In genomic region chr11:73085391-73085790, GRCm38 (mm10) we compare ENCODE assay signal across 10 mouse cellular contexts. TPM values are rescaled to one million over a fixed set of nuclear protein-coding genes. Genes with fewer than 3 reads are reported as not detected.
DNase-seq lines count a peak whose midpoint lies in the region; ATAC-seq and TF ChIP-seq lines count a peak whose summit lies in the region.
"Had no signal": no experiment of that assay in that cellular context is flagged by ENCODE, and none has a peak within 500 bp of the region (broad histone marks: within the 10 kb centered on the region; RNA-seq: fewer than 3 reads in every experiment).

No protein-coding gene starts in this region.

- no peak for TF ChIP-seq POLR2A in thymus, adult 2 months (IDR thresholded peaks at IDR 0.05; ENCODE audit: control insufficient read depth, extremely low read depth, insufficient read depth, low read length, poor library complexity)

- H3K4me3 ChIP-seq in hindbrain, embryonic 14.5 days (replicated peaks; ENCODE audit: low read length): no peak overlapping the region
- no peak overlapping the region for H3K4me3 ChIP-seq in hindbrain, embryonic 11.5 days (ENCODE audit: low read depth, low read length)
- no peak overlapping the region for H3K4me3 ChIP-seq in thymus, adult 2 months (ENCODE audit: control insufficient read depth, insufficient read depth, low read length)
- no peak overlapping the region for H3K4me3 ChIP-seq in neural tube, embryonic 14.5 days (ENCODE audit: low read depth, low read length)
- H3K4me3 ChIP-seq: embryonic facial prominence, embryonic 15.5 days; myocyte had no signal

- 85% methylated on average over 7 of the region's 7 CpGs for WGBS in hindbrain, embryonic 14.5 days
- WGBS in hindbrain, embryonic 11.5 days: 93% methylated on average over 7 of the region's 7 CpGs
- WGBS in thymus, adult 2 months: 33% methylated on average over 7 of the region's 7 CpGs
- WGBS in neural tube, embryonic 14.5 days: 76% methylated on average over 7 of the region's 7 CpGs

- H3K4me1 ChIP-seq in hindbrain, embryonic 14.5 days (replicated peaks; ENCODE audit: control insufficient read depth, insufficient read depth, low read length): no peaks in the 10 kb centered on the region
- no peaks in the 10 kb centered on the region for H3K4me1 ChIP-seq in hindbrain, embryonic 11.5 days (replicated peaks; ENCODE audit: control insufficient read depth, insufficient read depth, low read length)
- peaks cover 11% of the 10 kb centered on the region for H3K4me1 ChIP-seq in thymus, adult 2 months (replicated peaks; ENCODE audit: control insufficient read depth, insufficient read depth, low read length)
- H3K4me1 ChIP-seq in neural tube, embryonic 14.5 days (ENCODE audit: control insufficient read depth, insufficient read depth, low read length): no peaks in the 10 kb centered on the region

- H3K27ac ChIP-seq in hindbrain, embryonic 14.5 days: peak overlapping the region; percentile 32; the same call in 1 of the 2 replicates
- no peak overlapping the region for H3K27ac ChIP-seq in hindbrain, embryonic 11.5 days (ENCODE audit: low read depth, low read length)
- H3K27ac ChIP-seq in thymus, adult 2 months (ENCODE audit: control insufficient read depth, insufficient read depth, low read length): no peak overlapping the region
- 0 out of 2 replicates have a peak overlapping the region, but pooled peaks have one; percentile 4 for H3K27ac ChIP-seq in neural tube, embryonic 14.5 days (ENCODE audit: low read depth, low read length)
- H3K27ac ChIP-seq: embryonic facial prominence, embryonic 15.5 days had no signal

- no peak for ATAC-seq in hindbrain, embryonic 14.5 days (ENCODE audit: low FRiP score)
- ATAC-seq in hindbrain, embryonic 11.5 days (ENCODE audit: low FRiP score): no peak
- no peak for ATAC-seq in neural tube, embryonic 14.5 days (ENCODE audit: low read depth)
- ATAC-seq in megakaryocyte-erythroid progenitor cell, adult 5-6 weeks (replicated peaks; ENCODE audit: low FRiP score, low TSS enrichment, poor library complexity, severe bottlenecking): no peak

- DNase-seq in hindbrain, embryonic 14.5 days (ENCODE audit: low spot score): no peak
- DNase-seq in hindbrain, embryonic 11.5 days (ENCODE audit: low spot score): no peak
- DNase-seq in thymus, adult 2 months: peak; percentile 27
- no peak for DNase-seq in thymus, postnatal 36 days
- DNase-seq in kidney, adult 8-10 months: peak; percentile 26 to 43
- no peak for DNase-seq in embryo, embryonic 9.5 days (ENCODE audit: extremely low spot score)

- no peaks in the 10 kb centered on the region for H3K9me3 ChIP-seq in hindbrain, embryonic 14.5 days (ENCODE audit: control insufficient read depth, low read length)
- H3K9me3 ChIP-seq in hindbrain, embryonic 11.5 days (ENCODE audit: control insufficient read depth, low read length): no peaks in the 10 kb centered on the region
- no peaks in the 10 kb centered on the region for H3K9me3 ChIP-seq in neural tube, embryonic 14.5 days (ENCODE audit: control insufficient read depth, low read length)
- H3K9me3 ChIP-seq: embryonic facial prominence, embryonic 15.5 days had no signal

- H3K27me3 ChIP-seq in hindbrain, embryonic 14.5 days (ENCODE audit: control insufficient read depth, insufficient read depth, low read length): no peaks in the 10 kb centered on the region
- H3K27me3 ChIP-seq in hindbrain, embryonic 11.5 days (ENCODE audit: control insufficient read depth, insufficient read depth, low read length): no peaks in the 10 kb centered on the region
- H3K27me3 ChIP-seq in thymus, adult 2 months (ENCODE audit: control insufficient read depth, insufficient read depth, low read length): no peaks in the 10 kb centered on the region
- H3K27me3 ChIP-seq in neural tube, embryonic 14.5 days (ENCODE audit: control insufficient read depth, insufficient read depth, low read length): no peaks in the 10 kb centered on the region
- H3K27me3 ChIP-seq: embryonic facial prominence, embryonic 15.5 days had no signal

- H3K36me3 ChIP-seq in hindbrain, embryonic 14.5 days (replicated peaks; ENCODE audit: control insufficient read depth, insufficient read depth): peaks cover 48% of the 10 kb centered on the region
- H3K36me3 ChIP-seq in hindbrain, embryonic 11.5 days (ENCODE audit: control insufficient read depth, insufficient read depth, low read length): no peaks in the 10 kb centered on the region
- H3K36me3 ChIP-seq in thymus, adult 2 months (ENCODE audit: control insufficient read depth, insufficient read depth, low read length): peaks cover 10% of the 10 kb centered on the region
- H3K36me3 ChIP-seq in neural tube, embryonic 14.5 days (ENCODE audit: control insufficient read depth, insufficient read depth, low read length): peaks cover 10% of the 10 kb centered on the region; the same call in 1 of the 2 replicates

- TF ChIP-seq CTCF in thymus, adult 2 months (IDR thresholded peaks at IDR 0.05; ENCODE audit: borderline replicate concordance, control insufficient read depth, extremely low read depth, insufficient read depth, low read length, poor library complexity): no peak

- no peak overlapping the region for H3K4me2 ChIP-seq in hindbrain, embryonic 14.5 days (replicated peaks)
- no peak overlapping the region for H3K4me2 ChIP-seq in hindbrain, embryonic 11.5 days (replicated peaks; ENCODE audit: low read depth, low read length)
- no peak overlapping the region for H3K4me2 ChIP-seq in neural tube, embryonic 14.5 days (ENCODE audit: low read depth, low read length)
- H3K4me2 ChIP-seq: embryonic facial prominence, embryonic 15.5 days had no signal

- H3K9ac ChIP-seq in hindbrain, embryonic 14.5 days: no peak overlapping the region
- no peak overlapping the region for H3K9ac ChIP-seq in hindbrain, embryonic 11.5 days (ENCODE audit: low read depth, low read length)
- H3K9ac ChIP-seq in neural tube, embryonic 14.5 days (replicated peaks; ENCODE audit: low read depth, low read length): no peak overlapping the region
- H3K9ac ChIP-seq: embryonic facial prominence, embryonic 15.5 days had no signal

RNA-seq across cellular contexts. Expression of gene Itgae, which starts 5.0 kb away (rescaled TPM):
- 0.25 and 0.32 TPM in 2 replicates for polyA plus RNA-seq in hindbrain, embryonic 14.5 days (2014; fragmentation: Nextera tagmentation; extraction: Ambion mirVana)
- 0.15 and 0.20 TPM in 2 replicates for polyA plus RNA-seq in hindbrain, embryonic 11.5 days (2014; fragmentation: Nextera tagmentation; extraction: Ambion mirVana)
- 24.1 and 24.6 TPM in 2 replicates for polyA plus RNA-seq in thymus, adult 2 months (2012; rRNA removed)
- 0.16 and 0.26 TPM in 2 replicates for polyA plus RNA-seq in neural tube, embryonic 14.5 days (2014; fragmentation: Nextera tagmentation; extraction: Ambion mirVana)
- total RNA-seq in megakaryocyte-erythroid progenitor cell, adult 5-6 weeks (2014; fragmentation: Nextera tagmentation): 0.17 and 0.20 TPM in 2 replicates
- total RNA-seq in megakaryocyte-erythroid progenitor cell, adult 5-6 weeks (2017): not detected in 2 replicates

RNA-seq across cellular contexts. Expression of gene Ncbp3, which starts 37.8 kb away (rescaled TPM):
- polyA plus RNA-seq in hindbrain, embryonic 14.5 days (2014; fragmentation: Nextera tagmentation; extraction: Ambion mirVana): 8.5 and 9.3 TPM in 2 replicates
- 12.0 and 12.5 TPM in 2 replicates for polyA plus RNA-seq in hindbrain, embryonic 11.5 days (2014; fragmentation: Nextera tagmentation; extraction: Ambion mirVana)
- polyA plus RNA-seq in thymus, adult 2 months (2012; rRNA removed): 6.5 and 7.0 TPM in 2 replicates
- 9.6 and 11.4 TPM in 2 replicates for polyA plus RNA-seq in neural tube, embryonic 14.5 days (2014; fragmentation: Nextera tagmentation; extraction: Ambion mirVana)
- total RNA-seq in megakaryocyte-erythroid progenitor cell, adult 5-6 weeks (2014; fragmentation: Nextera tagmentation): 12.5 and 12.7 TPM in 2 replicates
- total RNA-seq in megakaryocyte-erythroid progenitor cell, adult 5-6 weeks (2017): 16.4 and 19.1 TPM in 2 replicates

RNA-seq across cellular contexts. Expression of gene Haspin, which starts 52.7 kb away (rescaled TPM):
- 2.4 and 3.2 TPM in 2 replicates for polyA plus RNA-seq in hindbrain, embryonic 14.5 days (2014; fragmentation: Nextera tagmentation; extraction: Ambion mirVana)
- 13.9 and 14.2 TPM in 2 replicates for polyA plus RNA-seq in hindbrain, embryonic 11.5 days (2014; fragmentation: Nextera tagmentation; extraction: Ambion mirVana)
- 8.6 and 14.0 TPM in 2 replicates for polyA plus RNA-seq in thymus, adult 2 months (2012; rRNA removed)
- 1.4 and 2.5 TPM in 2 replicates for polyA plus RNA-seq in neural tube, embryonic 14.5 days (2014; fragmentation: Nextera tagmentation; extraction: Ambion mirVana)
- 10.9 and 14.4 TPM in 2 replicates for total RNA-seq in megakaryocyte-erythroid progenitor cell, adult 5-6 weeks (2014; fragmentation: Nextera tagmentation)
- 12.8 and 14.8 TPM in 2 replicates for total RNA-seq in megakaryocyte-erythroid progenitor cell, adult 5-6 weeks (2017)

Comparison
In these comparisons a context has a peak if more than half of its experiments do, and no peak if none do; other contexts are left out.
1. DNase-seq: peak in thymus, adult 2 months (single experiment) and kidney, adult 8-10 months (2 of 2); none in hindbrain, embryonic 14.5 days (single experiment), hindbrain, embryonic 11.5 days (single experiment), thymus, postnatal 36 days (0 of 2) and embryo, embryonic 9.5 days (single experiment).
2. H3K27ac ChIP-seq: peak in hindbrain, embryonic 14.5 days (single experiment) and neural tube, embryonic 14.5 days (single experiment); none in hindbrain, embryonic 11.5 days (single experiment) and thymus, adult 2 months (single experiment).
3. RNA of gene Itgae, which starts 5.0 kb away (polyA plus RNA-seq): 24.1 to 24.6 TPM in thymus, adult 2 months; 0.25 to 0.32 TPM in hindbrain, embryonic 14.5 days, 0.15 to 0.20 TPM in hindbrain, embryonic 11.5 days and 0.16 to 0.26 TPM in neural tube, embryonic 14.5 days; every median in the first group is over 10 times any median in the second.